Mouse (Mus musculus) thymus, postnatal 4 days (tissue): ENCODE measurements around the gene Mocs1.

Experiments used
- DNase-seq: peaks from one replicate; pipeline ENCODE4 v3.0.0; 2021

Gene Mocs1

DNA sequence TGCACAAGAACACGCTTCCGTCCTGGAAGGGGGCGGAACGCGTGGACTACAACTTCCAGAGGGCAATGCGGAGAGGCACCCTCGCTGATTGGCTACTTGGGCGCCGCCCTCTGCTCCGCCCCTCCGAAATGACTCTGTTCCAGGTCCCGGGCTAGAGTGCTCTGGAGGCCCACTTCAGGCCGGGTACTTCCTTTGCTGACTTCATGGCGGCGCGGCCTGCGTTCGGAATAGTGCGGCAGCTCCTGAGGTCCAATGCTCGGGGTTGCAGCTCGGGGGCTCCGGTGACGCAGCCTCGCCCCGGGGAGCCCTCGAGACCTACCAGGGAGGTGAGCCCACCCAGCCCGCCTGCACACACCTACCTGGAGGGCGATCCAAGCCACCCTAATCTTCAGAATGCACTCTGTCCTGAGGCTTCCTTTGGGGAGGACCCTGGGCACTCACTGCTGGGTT lies at the start of gene Mocs1:
Mocs1 (plus strand) TSS at position 124 of the 450 bp plus-strand sequence.
- DNase-seq, result peak; percentile 96

DNA sequence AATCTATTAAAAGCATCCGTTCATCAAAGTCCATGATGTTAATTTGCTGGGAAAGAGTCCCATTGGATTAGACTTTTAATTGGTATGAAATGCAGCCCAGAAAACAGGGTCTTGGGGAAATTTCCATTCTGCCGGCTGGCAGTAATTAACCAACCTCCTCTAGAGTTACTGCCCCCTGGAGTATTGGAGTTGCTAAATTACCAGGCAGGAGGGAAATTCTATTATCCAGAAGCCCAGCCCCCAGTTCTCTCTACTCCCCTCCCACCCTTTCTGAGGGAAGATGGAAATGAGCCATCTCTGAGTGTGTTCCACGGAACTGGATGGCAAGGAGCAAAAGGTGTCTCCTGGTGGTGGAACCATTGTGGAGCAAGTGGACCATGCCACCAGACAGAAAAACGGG lies 48.5 kb upstream of the Mocs1 start:
- DNase-seq, result no peak

- DNase-seq, result peak; percentile 44
Observed at GRCm38 (mm10) chr17:49384217-49384943, 43.8 kb upstream of the Mocs1 start.

DNA sequence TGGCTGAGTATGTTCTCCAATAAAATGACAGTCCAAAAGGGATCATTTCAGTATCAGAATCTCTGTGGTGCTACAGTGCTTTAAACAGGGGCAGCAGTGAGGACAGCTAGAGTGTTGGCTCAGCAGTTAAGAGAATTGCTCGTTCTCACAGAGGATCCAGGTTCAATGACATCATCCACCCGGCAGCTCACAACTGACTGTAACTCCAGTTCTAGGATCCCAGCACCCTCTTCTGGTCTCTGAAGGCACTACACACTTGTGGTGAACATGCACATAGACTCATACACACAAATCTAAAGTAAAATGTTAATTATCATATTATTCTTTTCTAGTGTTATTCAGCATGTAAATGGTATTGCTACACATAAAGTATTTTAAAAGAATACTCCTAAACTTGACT lies 40.4 kb upstream of the Mocs1 start:
- no peak for DNase-seq

DNA sequence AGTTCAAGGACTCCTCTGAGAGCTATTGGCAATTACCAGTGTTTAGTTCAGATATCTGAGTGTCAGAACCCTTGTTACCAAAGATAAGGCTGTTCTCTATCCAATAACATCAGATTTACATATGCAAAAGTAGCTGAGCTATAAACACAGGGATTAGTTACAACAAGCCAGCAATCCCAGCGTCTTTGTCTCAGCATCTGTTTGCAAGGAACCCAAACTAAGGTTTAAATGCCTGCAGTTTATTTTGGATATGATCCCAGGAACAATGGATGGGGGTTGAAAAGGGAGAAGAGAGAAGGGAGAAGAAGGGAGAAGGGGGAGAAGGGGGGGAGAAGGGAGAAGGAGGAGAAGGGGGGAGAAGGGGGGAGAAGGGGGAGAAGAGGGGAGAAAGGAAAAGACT lies 35.4 kb upstream of the Mocs1 start:
- no peak for DNase-seq

GRCm38 (mm10) chr17:49394836-49395235 lies 33.3 kb upstream of the Mocs1 start:
- DNase-seq, result peak; percentile 53

GRCm38 (mm10) chr17:49399605-49400004 lies 28.6 kb upstream of the Mocs1 start:
- no peak for DNase-seq

- DNase-seq, result peak; percentile 75
Observed at GRCm38 (mm10) chr17:49400130-49400529, 28.0 kb upstream of the Mocs1 start.

DNA sequence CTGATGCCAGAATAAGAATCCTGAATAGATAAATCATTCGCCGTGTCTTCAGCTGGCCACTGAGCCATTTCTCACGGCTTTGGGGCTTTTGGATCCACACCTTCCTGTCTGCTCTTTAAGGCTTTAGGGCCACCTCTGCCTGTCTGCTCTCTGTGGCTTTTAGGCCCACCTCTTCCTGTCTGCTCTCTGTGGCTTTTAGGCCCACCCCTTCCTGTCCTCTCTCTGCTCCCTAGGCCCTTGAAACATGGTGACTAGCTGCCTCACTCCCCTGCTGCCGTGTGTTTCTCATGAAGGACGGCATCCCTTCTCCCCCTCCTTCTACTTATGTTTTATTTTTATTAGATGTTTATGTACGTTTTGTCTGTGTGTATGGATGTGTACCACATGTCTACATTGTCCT lies 25.0 kb upstream of the Mocs1 start:
- DNase-seq, result peak; percentile 40

- peak; percentile 34 for DNase-seq
Observed at GRCm38 (mm10) chr17:49405927-49406326, 22.2 kb upstream of the Mocs1 start.

GRCm38 (mm10) chr17:49412974-49413373 lies 15.2 kb upstream of the Mocs1 start:
- DNase-seq, result no peak

DNA sequence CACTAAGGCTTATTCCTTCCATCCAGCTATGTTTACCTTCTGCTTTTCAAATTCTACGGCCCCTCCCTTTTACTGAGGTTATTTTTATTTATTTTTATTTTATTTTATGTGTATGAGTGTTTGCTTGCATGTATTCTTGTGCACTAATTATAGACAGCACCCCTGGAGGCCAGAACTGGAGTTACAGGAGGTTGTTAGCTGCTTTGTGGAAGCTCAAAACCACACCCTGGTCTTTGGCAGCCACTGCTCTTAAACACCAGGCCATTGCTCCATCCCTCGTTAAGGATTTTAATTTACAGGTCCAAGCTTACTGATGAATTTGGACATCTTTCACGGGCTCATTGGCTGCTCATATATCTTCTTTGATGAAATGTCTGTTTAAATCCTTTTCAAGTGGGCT lies 14.6 kb upstream of the Mocs1 start:
- peak; percentile 48 for DNase-seq

GRCm38 (mm10) chr17:49416228-49416627 lies 11.9 kb upstream of the Mocs1 start:
- DNase-seq, result no peak

DNA sequence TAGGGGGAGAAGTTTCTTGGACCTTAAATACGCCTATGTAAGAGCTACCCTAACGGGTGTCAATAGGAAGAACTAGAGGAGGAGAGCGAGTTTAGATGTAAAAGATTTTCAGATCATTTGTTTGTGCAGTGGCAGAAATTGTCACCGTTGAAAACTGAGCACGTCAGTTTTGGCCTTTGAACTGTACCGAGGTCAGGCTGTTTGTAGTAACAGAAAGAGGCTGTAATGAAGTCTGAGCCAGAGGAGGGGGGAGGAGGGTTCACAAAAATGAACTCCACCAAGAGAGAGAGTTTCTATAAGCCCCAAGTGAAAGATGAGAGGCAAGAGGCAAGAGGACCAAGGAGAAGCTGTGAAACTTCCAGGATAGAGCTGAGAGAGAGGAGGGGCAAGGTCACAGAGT lies 8.3 kb upstream of the Mocs1 start:
- no peak for DNase-seq

DNA sequence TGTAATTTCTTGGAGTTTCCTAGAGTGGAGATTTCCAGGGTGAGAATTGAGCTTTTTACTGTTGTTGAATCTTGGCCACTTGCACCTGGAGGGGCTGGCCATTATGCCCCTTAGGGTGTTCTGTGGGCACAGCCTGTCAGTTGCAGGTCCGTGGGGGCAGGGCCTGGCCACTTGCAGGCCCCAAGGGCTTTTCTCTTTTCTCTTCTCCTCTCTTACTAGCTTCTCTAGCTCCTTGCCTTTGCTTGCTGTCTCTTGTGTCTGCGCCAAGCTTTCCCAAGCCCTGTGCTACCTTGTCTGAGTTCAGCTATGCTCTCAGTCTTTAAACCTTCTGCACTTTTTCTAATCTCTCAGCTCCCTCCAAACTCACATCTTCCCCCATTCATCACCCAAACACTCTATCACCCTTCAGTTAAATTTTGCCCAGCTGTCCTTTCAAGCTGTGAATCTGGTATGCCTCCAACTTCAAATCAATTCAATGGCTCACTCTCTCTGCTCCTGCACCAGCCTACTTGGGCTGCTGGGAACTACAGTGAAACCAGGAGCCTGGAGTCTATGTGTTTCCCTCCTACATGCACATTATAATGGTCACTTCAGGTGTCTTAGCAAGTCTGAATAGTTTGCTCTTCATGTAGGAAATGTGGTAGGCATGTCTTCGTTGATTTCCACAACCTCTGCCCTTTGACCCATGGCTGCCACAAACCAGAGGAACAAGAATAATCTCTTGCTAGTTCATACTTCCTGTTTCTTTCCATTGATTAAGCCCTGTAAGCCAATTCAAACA lies 5.7 kb upstream of the Mocs1 start:
- no peak for DNase-seq

- DNase-seq, result no peak
Observed at GRCm38 (mm10) chr17:49423067-49423325, 5.2 kb upstream of the Mocs1 start.

GRCm38 (mm10) chr17:49423872-49424271 lies 4.3 kb upstream of the Mocs1 start:
- DNase-seq, result no peak

- DNase-seq, result peak; percentile 77
Observed at GRCm38 (mm10) chr17:49427631-49428238, 427 bp upstream of the Mocs1 start.

GRCm38 (mm10) chr17:49428751-49429415 lies 721 bp downstream of the Mocs1 start:
- peak; percentile 45 for DNase-seq

GRCm38 (mm10) chr17:49429471-49430129 lies 1.4 kb downstream of the Mocs1 start:
- DNase-seq, result no peak

- DNase-seq, result peak; percentile 18
Observed at GRCm38 (mm10) chr17:49430136-49430535, 2.0 kb downstream of the Mocs1 start.

GRCm38 (mm10) chr17:49431176-49431575 lies 3.0 kb downstream of the Mocs1 start:
- no peak for DNase-seq
